Mouse (Mus musculus) heart, adult 8-10 months (tissue): ENCODE measurements at regions not wholly inside any gene's neighbourhood (a gene's known extent, or its start where the extent isn't known, plus 50 kb on each side); places are given as distances from the start of the nearest gene placed in this dataset.

Experiments
- DNase-seq: peaks from one replicate; pipeline ENCODE4 v3.0.0; 2022; ENCODE audit warnings: low spot score

DNA sequence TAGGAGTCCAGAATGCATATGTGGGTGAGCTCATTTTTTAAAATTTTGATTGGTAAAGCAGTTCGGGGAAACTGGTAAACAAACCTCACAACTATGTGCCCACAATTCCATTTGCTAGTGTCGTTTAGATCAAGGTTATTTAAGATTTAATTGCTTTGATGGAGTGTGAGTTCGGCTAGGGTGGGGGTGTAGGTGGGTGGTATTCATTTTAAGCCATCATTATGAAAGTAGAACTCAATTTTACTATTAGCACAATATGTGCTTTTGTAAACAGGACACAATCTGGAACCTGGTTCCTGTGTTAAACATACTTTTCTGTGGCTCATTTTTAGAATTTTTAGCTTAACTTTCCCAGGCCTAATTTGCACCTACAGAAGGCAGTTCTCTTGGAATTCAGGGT lies 86.5 kb downstream of the Kcna4 start:
- DNase-seq = no peak

DNA sequence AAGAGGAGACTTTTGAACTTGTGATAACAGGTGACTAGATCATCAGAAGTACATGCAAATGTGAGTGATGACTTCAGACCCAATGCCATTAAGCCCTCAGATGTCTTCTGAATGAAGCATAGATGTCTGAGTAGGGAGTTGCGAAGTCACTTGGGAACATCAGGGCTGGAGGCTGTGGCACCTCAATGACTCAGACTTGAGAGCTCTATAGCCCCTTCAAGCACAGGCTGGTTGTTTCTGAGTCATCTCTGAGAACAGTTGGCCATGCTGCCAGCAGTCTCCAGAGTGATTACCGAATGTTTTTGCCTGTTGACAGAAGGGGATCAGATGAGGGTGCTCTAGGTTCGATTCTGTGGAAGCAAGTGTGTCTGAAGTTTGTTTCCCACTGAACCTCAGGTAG lies 102.4 kb downstream of the Kcna4 start:
- no peak for DNase-seq

DNA sequence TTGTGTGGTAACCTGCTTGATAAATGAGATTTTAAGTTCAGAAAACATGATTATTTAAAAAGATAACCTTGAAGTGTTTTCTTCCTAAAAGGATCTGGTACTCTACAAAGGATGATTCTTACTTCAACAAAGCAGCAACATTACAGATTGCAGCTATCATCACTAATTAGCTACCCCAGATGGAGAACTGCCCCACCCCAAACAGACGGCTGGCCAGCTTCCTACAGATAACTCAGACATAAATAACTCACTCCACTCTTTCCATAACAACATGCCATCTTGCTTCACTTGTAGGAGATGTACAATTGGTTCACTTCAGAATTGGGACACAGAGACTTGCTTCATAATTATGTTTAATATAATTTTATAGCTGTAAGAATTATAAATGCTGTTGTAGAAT lies 110.0 kb downstream of the Kcna4 start:
- DNase-seq = peak; percentile 6
